Mouse (Mus musculus) inflammation-experienced regulatory T-cells, adult 6 months (primary cell): ENCODE results near the gene Nisch. TPM values are rescaled to one million over a fixed set of nuclear protein-coding genes. Genes with fewer than 3 reads are reported as not detected.

ENCODE experiments used
- ATAC-seq: one replicate; pipeline ENCODE4 v1.8.0; 2017
- polyA plus RNA-seq, 3 experiments: library from polyadenylated mRNA; unstranded; fragments of 100-300 nt; shearing (Covaris generic); gene quantifications; one replicate each; pipeline ENCODE4 v1.2.1; 2017

Nisch gene
- polyA plus RNA-seq, 3 experiments from 2014 or later: 77.1 to 218 (median 164) TPM

DNA sequence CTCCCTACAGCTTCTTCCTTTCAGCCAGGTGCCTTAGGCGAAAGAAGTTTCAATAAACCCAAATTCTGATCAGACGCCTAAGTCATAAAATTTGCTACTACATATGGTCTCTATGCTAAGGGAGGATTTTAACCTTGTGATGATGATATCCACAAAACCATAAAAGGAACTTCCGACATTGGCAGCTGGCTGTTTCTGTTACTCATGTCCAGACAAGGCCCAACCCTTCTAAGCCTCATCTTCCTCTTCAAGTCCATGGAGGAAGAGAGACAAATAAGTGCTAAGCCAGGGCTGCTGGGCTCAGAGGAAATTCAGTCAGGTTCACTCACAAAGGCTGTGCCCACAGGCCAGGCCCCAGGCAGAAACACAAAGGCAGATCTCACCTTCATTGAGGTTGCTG is 27.4 kb downstream of the Nisch start:
- ATAC-seq: no peak

- no peak for ATAC-seq
Observed at GRCm38 (mm10) chr14:31188771-31189181, 28.0 kb downstream of the Nisch start.

DNA sequence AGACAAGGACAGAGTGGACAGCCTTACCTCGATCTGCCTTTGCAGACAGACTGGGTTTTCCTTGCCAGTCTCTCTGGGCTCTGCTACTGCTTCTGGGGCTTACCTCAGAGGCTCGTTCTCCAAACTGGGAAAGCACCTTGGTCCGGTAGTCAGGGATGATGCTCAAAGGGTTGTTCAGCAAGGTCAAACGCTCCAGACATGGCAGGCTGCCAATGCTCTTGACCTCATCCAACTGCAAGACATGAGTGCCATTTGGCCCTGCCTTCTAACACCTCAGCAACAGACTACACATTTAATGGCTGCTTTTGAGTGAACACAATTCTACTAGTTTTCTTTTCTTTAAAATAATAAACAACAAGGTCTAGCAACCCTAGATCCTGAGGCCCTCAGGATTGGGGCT is 30.1 kb downstream of the Nisch start:
- ATAC-seq: no peak

GRCm38 (mm10) chr14:31184195-31184594 is 32.6 kb downstream of the Nisch start:
- no peak for ATAC-seq

GRCm38 (mm10) chr14:31183541-31183940 is 33.2 kb downstream of the Nisch start:
- no peak for ATAC-seq

GRCm38 (mm10) chr14:31182786-31183290 is 33.9 kb downstream of the Nisch start:
- ATAC-seq: no peak

DNA sequence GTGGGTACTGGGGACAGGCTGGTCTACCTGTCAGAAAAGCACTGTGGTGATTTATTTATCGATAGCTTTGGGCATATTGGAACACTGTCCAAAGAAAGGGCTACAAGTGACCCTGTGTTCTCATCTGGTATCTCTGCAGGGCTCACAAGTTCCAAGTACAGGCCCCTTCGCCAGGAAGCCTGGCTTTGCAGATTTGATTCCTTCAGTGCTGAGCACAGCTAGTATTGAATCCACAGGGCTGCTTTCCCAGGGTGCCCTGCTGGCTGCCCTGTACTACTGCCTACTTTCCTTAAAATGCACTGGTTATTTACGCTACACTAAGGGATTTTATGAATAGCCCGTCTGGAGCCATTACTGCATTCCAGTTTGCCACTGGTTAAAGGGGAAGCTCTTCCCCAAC is 35.2 kb downstream of the Nisch start:
- no peak for ATAC-seq

GRCm38 (mm10) chr14:31179677-31180365 is 36.9 kb downstream of the Nisch start:
- no peak for ATAC-seq

DNA sequence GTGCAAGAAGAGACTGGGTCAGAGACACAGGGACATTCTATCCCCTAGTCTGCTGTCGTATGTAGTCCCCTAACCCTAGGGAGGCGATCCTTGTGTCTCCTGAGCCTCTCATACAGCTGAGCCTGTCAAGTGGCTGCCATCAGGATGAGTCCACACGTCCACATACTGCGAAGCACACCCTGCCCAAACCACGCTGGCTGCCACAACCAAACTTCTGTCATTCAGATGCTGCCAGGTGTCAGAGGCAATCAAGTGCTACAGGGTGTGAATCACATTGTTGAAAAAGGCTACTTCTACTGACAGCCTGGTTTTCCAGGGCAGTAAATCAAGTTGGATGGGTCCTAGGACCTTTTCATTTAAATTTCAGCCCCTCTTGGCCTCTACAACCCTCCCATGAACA is 39.0 kb downstream of the Nisch start:
- no peak for ATAC-seq

DNA sequence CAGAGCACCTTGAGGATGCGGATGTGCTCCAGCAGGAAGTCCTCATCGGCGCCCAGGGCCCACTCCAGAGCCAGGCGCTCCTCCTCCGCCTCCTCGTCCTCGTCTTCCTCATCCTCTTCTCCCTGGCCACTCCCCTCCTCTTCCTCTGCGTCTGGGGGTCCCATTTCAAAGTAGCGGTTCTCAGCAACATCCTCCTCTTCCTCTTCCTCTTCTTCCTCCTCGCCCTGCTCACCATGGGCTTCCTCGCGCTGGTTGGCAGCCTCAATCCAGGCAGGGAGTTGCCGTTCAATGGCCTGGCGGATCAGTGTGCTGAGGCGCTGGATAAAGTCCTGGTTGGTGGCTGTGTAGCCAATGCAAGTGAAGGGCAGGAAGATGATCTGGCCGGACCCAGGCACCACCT is 39.5 kb downstream of the Nisch start:
- ATAC-seq: no peak

DNA sequence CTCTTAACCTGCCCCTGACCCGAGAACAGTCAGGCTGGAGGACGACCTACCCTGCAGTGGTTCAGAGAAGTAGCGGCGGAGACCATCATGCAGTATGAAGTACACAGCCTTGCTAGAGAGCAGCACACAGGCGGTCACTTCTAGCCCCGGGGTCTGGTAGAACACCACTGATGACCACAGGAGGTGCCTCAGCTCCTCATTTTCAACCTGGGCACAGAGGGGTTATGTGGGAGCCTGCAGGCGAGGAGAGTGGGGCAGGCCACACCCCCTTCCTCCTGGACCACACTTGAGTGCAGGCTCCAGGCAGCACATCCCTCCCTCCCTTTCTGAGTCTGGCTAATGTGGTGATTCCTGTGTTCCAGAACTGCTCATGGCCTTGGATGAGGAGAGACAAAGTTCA is 43.2 kb downstream of the Nisch start:
- ATAC-seq: no peak

GRCm38 (mm10) chr14:31172781-31173455 is 43.8 kb downstream of the Nisch start:
- ATAC-seq: no peak

DNA sequence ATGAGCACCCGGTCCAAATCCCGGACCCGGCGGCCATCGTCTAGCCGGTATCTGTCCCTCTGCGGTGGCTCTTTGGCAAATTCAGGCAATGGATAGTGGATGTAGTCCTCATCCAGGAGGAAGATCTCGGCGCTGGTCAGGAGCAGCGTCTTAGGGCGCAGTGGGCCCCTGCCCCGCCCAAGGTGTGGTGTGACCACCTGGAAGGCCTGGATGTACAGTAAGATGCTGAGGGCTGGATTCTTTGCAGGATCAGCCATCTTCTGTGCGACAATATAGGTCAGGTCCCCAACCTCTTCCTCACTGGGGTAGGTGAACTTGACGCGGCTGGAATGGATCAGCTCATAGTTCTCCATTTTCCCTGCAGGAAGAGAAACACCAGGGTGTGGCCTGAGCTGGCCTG is 44.9 kb downstream of the Nisch start:
- ATAC-seq: no peak

GRCm38 (mm10) chr14:31171386-31171785 is 45.4 kb downstream of the Nisch start:
- no peak for ATAC-seq

DNA sequence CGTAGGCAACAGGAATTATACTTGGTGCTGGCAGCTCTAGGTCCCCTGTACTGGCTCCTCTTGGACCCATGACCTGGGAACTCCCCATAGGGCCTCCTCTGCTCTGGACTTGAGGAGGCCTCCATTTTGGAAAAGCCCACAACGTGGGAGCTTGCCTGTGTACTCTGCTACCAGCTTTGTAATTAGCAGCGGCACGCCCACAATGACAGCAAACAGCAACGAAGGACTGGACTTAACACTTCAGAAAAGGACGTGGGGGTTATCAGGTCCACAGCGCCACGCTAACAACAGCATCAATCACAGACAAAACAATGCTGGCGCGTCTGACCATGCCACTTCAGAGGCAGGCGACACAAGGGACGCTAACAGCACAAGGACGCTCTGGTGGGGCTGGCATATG is 45.8 kb downstream of the Nisch start:
- no peak for ATAC-seq

DNA sequence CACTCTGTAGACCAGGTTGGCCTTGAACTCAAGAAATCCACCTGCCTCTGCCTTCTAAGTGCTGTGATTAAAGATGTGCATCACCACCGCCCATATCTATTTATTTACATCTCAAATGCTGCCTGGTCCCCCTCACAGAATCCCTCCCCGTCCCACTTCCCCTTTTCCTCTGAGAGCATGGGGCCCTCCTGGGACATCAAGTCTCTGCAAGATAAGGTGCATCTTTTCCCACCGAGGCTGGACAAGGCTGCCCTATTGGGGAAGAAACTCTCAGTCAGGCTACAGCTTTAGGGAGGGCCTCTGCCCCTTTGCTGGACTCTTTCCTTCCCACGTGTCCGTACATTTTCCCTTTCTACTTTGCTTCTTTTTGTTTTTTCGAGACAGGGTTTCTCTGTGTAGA is 47.2 kb downstream of the Nisch start:
- ATAC-seq: no peak

DNA sequence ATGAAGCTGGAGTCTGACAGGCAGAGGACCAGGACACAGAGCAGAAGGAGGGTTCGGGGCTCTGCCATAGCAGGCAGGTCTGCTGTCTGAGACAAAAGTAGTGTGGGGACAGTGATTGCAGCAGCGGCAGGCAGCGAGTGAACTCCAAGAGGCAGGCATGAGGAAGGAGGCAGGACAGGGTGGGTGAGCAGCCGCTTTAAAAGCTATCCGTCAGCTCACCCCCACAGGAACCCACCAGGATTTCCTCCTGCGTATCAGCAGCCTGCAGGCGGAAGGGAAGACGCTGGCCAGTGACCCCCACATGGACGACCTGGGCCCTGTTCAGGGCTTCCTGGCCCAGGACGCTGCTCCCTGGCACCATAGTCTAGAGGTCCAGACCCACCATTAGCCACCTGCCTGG is 48.3 kb downstream of the Nisch start, which contains the start of gene Stab1:
Stab1 (minus strand) TSS at position 217 of the 400 bp plus-strand sequence.
- no peak for ATAC-seq

GRCm38 (mm10) chr14:31166827-31167226 is 49.9 kb downstream of the Nisch start:
- no peak for ATAC-seq

DNA sequence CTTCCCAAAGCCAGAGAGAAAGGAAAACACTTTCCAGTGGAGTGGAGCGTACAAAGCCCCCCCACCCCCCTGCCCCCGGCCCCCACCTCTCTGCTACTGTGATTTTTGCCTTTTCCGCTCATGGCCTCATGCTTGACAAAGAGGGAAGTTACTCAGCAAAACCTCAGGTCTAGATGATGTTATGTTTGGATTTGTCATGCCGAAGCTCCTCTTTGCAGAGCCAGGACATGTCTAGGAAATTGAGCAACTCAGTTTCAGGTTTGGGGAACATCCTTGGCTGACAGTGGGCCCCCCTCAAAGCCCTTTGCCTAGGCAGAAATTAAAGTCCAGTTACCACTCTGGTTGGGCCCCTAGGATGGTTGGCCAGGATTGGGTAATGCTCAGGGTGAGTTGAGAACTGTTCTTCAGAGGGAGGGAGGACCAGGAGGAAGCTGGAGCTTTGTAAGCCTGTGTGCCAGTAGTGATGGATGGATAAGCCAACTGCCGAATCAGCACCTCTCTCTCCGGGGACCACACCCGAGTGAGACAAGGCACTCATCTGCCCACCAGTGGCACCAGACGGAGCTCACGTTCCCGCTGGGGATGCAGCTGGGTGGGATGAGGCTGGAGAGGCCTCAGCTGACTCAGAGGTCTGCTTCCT is 50.6 kb downstream of the Nisch start:
- ATAC-seq: no peak

DNA sequence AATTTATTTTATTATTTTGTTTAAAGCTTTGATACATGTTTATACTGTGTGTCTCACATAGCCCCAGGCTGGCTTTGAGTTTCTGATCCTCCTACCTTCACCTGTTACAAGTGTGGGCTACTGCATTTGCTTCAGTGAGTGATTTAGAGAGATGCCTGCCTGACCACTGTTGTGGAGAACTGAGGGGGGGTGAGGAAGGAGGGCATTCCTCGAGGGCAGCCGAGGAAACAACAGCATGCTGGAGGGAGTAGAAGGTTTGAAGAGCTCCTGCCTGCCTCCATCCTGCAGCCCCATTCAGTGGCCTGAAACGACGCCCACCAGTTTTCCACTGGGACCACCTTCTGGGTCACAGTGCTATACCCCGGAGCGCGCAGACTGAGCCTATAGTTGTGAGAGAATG is 51.3 kb downstream of the Nisch start:
- no peak for ATAC-seq

GRCm38 (mm10) chr14:31165010-31165409 is 51.7 kb downstream of the Nisch start:
- no peak for ATAC-seq

DNA sequence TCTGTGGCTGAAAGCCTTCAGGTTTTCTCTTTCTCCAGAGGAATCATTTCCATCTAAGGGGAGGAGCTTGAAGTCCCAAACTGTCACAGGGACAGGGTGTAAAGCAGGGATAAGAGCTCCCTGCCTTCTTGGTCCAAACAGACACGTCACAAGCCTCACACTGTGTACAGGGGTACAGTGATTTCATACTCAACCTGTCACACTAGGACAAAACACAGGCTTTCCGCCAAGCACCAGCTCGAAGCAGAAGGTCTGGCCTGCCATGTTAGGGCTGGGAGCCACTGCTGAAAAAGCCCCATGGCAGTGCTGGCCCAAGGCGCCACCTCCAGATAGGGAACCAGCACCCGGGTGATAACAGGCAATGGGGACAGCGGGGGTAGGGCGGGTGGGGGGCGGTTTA is 52.7 kb downstream of the Nisch start:
- ATAC-seq: no peak

DNA sequence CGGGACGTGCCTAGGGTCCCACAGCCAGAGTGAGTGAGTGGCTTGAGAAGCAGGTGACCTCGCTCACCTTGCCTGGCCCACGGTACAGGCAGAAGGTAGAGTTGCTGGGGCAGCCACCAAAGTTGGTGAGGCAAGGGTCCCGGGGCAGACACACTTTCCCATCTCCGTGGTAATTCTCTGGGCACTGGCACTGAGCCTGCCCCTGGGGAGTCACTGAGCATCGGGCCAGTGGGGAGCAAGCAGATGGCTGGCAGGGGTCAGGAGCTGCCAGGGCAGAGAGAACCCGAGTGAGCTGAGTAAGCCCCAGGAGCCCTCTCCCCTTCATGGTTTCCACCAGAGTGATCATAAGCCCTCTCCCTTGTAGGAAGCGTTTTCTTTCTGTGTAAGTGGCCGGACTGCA is 55.1 kb downstream of the Nisch start:
- no peak for ATAC-seq

DNA sequence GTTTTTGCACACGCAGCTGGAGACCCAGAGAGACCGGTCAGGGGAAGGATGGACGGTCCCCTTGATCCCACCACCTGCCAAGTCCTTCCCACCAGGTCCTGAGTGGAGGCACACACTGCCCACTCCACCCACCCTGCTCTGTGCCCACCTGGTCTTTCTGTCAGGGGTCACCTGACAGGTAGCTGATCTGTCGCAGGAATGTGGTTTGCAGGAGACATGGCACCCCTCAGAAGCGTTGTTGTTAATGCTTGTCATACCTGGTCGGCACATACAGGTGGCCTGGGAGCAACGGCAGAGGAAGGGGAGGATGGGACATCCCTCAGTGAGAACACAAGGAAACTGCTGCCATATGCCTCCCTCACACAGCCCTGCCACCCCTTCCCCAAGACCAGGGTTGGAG is 55.6 kb downstream of the Nisch start:
- ATAC-seq: no peak
